ENCODE assay signal across 8 mouse cellular contexts in genomic region chr7:63965135-63965534, GRCm38 (mm10). TPM values are rescaled to one million over a fixed set of nuclear protein-coding genes. Genes with fewer than 3 reads are reported as not detected.
DNase-seq lines count a peak whose midpoint lies in the region; ATAC-seq and TF ChIP-seq lines count a peak whose summit lies in the region.
"Had no signal": no experiment of that assay in that cellular context is flagged by ENCODE, and none has a peak within 500 bp of the region (broad histone marks: within the 10 kb centered on the region; RNA-seq: fewer than 3 reads in every experiment).

No protein-coding gene starts in this region.

- H3K4me2 ChIP-seq in hindbrain, embryonic 13.5 days, result no peak overlapping the region
- no peak overlapping the region for H3K4me2 ChIP-seq in midbrain, embryonic 11.5 days

- no peaks in the 10 kb centered on the region for H3K9me3 ChIP-seq in hindbrain, embryonic 13.5 days
- H3K9me3 ChIP-seq in midbrain, embryonic 11.5 days (ENCODE audit: control insufficient read depth, low read length), result no peaks in the 10 kb centered on the region

- H3K27ac ChIP-seq in cerebellum, adult 2 months (ENCODE audit: insufficient read depth, low read length), result peak overlapping the region; percentile 35; the same call in 1 of the 2 replicates
- peak overlapping the region; percentile 76 for H3K27ac ChIP-seq in hindbrain, embryonic 13.5 days
- no peak overlapping the region for H3K27ac ChIP-seq in midbrain, embryonic 11.5 days (ENCODE audit: low read depth, low read length)

- ATAC-seq in hindbrain, embryonic 13.5 days (ENCODE audit: low FRiP score), result peak; percentile 88
- ATAC-seq in midbrain, embryonic 11.5 days (ENCODE audit: low FRiP score), result peak; percentile 42; the same call in 1 of the 2 replicates

- intact Hi-C loops in left cerebral cortex, postnatal 36 days (cut with DNase I), result no loop called here

- H3K9ac ChIP-seq in hindbrain, embryonic 13.5 days, result no peak overlapping the region
- H3K9ac ChIP-seq in midbrain, embryonic 11.5 days (ENCODE audit: low read length), result no peak overlapping the region

- H3K27me3 ChIP-seq in cerebellum, adult 2 months (ENCODE audit: control insufficient read depth, insufficient read depth, low read length), result no peaks in the 10 kb centered on the region
- H3K27me3 ChIP-seq in hindbrain, embryonic 13.5 days, result no peaks in the 10 kb centered on the region
- H3K27me3 ChIP-seq in midbrain, embryonic 11.5 days (ENCODE audit: control insufficient read depth, insufficient read depth, low read length), result no peaks in the 10 kb centered on the region

- peak; percentile 89 for DNase-seq in Muller cell, postnatal 12 days (ENCODE audit: inconsistent ontology term)
- DNase-seq in cerebellum, adult 2 months, result peak; percentile 49 to 62
- peak; percentile 65 to 79 for DNase-seq in frontal cortex, postnatal 36 days (ENCODE audit: low spot score in 2 of 2)
- peak; percentile 42 to 64 for DNase-seq in left cerebral cortex, postnatal 36 days (ENCODE audit: low spot score in 2 of 2)
- peak; percentile 74 for DNase-seq in midbrain, embryonic 11.5 days (ENCODE audit: low spot score, missing footprints)
- no peak for DNase-seq in adipocyte (ENCODE audit: low spot score)

- 0 out of 2 replicates have a peak, but pooled peaks have one; percentile 15 for TF ChIP-seq CTCF in cerebellum, adult 2 months (IDR thresholded peaks at IDR 0.05; ENCODE audit: borderline replicate concordance, insufficient read depth, low read depth, low read length)

- H3K36me3 ChIP-seq in hindbrain, embryonic 13.5 days, result no peaks in the 10 kb centered on the region
- H3K36me3 ChIP-seq in midbrain, embryonic 11.5 days (ENCODE audit: control insufficient read depth, insufficient read depth, low read length), result no peaks in the 10 kb centered on the region

- H3K4me3 ChIP-seq in cerebellum, adult 2 months (replicated peaks; ENCODE audit: insufficient read depth, low read depth, low read length), result no peak overlapping the region
- H3K4me3 ChIP-seq in hindbrain, embryonic 13.5 days, result no peak overlapping the region
- H3K4me3 ChIP-seq in midbrain, embryonic 11.5 days (ENCODE audit: low read depth, low read length), result no peak overlapping the region

- 70% methylated on average over 2 of the region's 2 CpGs for WGBS in cerebellum, adult 2 months
- WGBS in hindbrain, embryonic 13.5 days, result 52% methylated on average over 2 of the region's 2 CpGs
- 83% methylated on average over 2 of the region's 2 CpGs for whole genome bisulfite sequencing in midbrain, embryonic 11.5 days

- no peak for TF ChIP-seq POLR2A in cerebellum, adult 2 months (IDR thresholded peaks at IDR 0.05; ENCODE audit: borderline replicate concordance, insufficient read depth, low read length)

- H3K4me1 ChIP-seq in cerebellum, adult 2 months (ENCODE audit: control insufficient read depth, insufficient read depth, low read length), result peaks cover 14% of the 10 kb centered on the region
- peaks cover 10% of the 10 kb centered on the region for H3K4me1 ChIP-seq in hindbrain, embryonic 13.5 days (replicated peaks)
- H3K4me1 ChIP-seq in midbrain, embryonic 11.5 days (ENCODE audit: control insufficient read depth, insufficient read depth, low read length), result no peaks in the 10 kb centered on the region

RNA-seq across cellular contexts. Expression of gene Klf13, which starts 26.4 kb away (rescaled TPM):
- 60.8 and 68.9 TPM in 2 replicates for polyA plus RNA-seq in cerebellum, adult 2 months (2012; rRNA removed)
- polyA plus RNA-seq in hindbrain, embryonic 13.5 days (2015; fragmentation: Nextera tagmentation; extraction: Ambion mirVana), result 25.7 and 26.9 TPM in 2 replicates
- 100 to 1,000 TPM; 168 to 175 TPM for total RNA-seq in left cerebral cortex, postnatal 36 days (2021)
- 31.5 and 32.0 TPM in 2 replicates for polyA plus RNA-seq in midbrain, embryonic 11.5 days (2014; fragmentation: Nextera tagmentation; extraction: Ambion mirVana)

RNA-seq across cellular contexts. Expression of gene E030018B13Rik, which starts 48.5 kb away (rescaled TPM):
- polyA plus RNA-seq in cerebellum, adult 2 months (2012; rRNA removed), result not detected in 2 replicates
- 0.19 TPM in 1 of 2 replicates, not detected in the other for polyA plus RNA-seq in hindbrain, embryonic 13.5 days (2015; fragmentation: Nextera tagmentation; extraction: Ambion mirVana)
- not detected for total RNA-seq in left cerebral cortex, postnatal 36 days (2021)
- polyA plus RNA-seq in midbrain, embryonic 11.5 days (2014; fragmentation: Nextera tagmentation; extraction: Ambion mirVana), result 0.14 TPM in 1 of 2 replicates, not detected in the other
- total RNA-seq: neutrophil, adult 5-6 weeks had no signal
